In genomic region chr4:59189546-59190237, GRCm38 (mm10) we compare ENCODE assay signal across 8 mouse cellular contexts. TPM values are rescaled to one million over a fixed set of nuclear protein-coding genes. Genes with fewer than 3 reads are reported as not detected.
A peak's percentile ranks its signal among the peaks of the same experiment; 100 is the strongest.
DNase-seq lines count a peak whose midpoint lies in the region; ATAC-seq and TF ChIP-seq lines count a peak whose summit lies in the region.

No protein-coding gene starts in this region.

- intact Hi-C loops in left cerebral cortex, postnatal 14 days (cut with DNase I): loop anchor here (2.0 to 10.0 kb wide), 3 partner anchors 93 to 355 kb away; partner anchors contain the start of genes Ptbp3 and Ptgr1

- H3K27me3 ChIP-seq in MEL (ENCODE audit: control insufficient read depth in 1 of 2, insufficient read depth in 2 of 2, low read length in 2 of 2): no peaks in the 10 kb centered on the region
- H3K27me3 ChIP-seq in hindbrain, embryonic 13.5 days: no peaks in the 10 kb centered on the region
- no peaks in the 10 kb centered on the region for H3K27me3 ChIP-seq in midbrain, embryonic 11.5 days (ENCODE audit: control insufficient read depth, insufficient read depth, low read length)
- H3K27me3 ChIP-seq in stomach, postnatal 0 days (ENCODE audit: control insufficient read depth, insufficient read depth, low read length): no peaks in the 10 kb centered on the region

- TF ChIP-seq POLR2A in MEL (IDR thresholded peaks at IDR 0.05; ENCODE audit: control insufficient read depth in 1 of 2, insufficient read depth in 1 of 2, low read depth in 1 of 2, low read length in 2 of 2, poor library complexity in 1 of 2): 0 out of 4 replicates have a peak, but pooled peaks of 1 of the 2 experiments have one; percentile 34
- 0 out of 2 replicates have a peak, but pooled peaks have one; percentile 12 for TF ChIP-seq POLR2A in embryonic fibroblast, embryonic 13.5 days (IDR thresholded peaks at IDR 0.05; ENCODE audit: low read depth, low read length)

- peaks cover 44% of the 10 kb centered on the region for H3K79me2 ChIP-seq in MEL (ENCODE audit: control insufficient read depth, insufficient read depth, low read length, poor library complexity)

- H3K4me2 ChIP-seq in hindbrain, embryonic 13.5 days: peak overlapping the region; percentile 68
- peak overlapping the region; percentile 68 for H3K4me2 ChIP-seq in midbrain, embryonic 11.5 days
- H3K4me2 ChIP-seq in stomach, postnatal 0 days (replicated peaks; ENCODE audit: low read depth): peak overlapping the region; percentile 64

- H3K9me3 ChIP-seq in MEL (replicated peaks; ENCODE audit: insufficient read depth, low read length): no peaks in the 10 kb centered on the region
- H3K9me3 ChIP-seq in hindbrain, embryonic 13.5 days: no peaks in the 10 kb centered on the region
- no peaks in the 10 kb centered on the region for H3K9me3 ChIP-seq in midbrain, embryonic 11.5 days (ENCODE audit: control insufficient read depth, low read length)
- no peaks in the 10 kb centered on the region for H3K9me3 ChIP-seq in stomach, postnatal 0 days (ENCODE audit: control insufficient read depth, low read length)

- DNase-seq in adrenal gland, postnatal 25 days: peak; percentile 12
- DNase-seq in adrenal gland, postnatal 10 days: no peak
- DNase-seq in MEL (ENCODE audit: low read depth, low spot score): peak; percentile 57
- peak; percentile 35 to 37 for DNase-seq in left cerebral cortex, postnatal 14 days (ENCODE audit: low spot score in 2 of 2)
- peak; percentile 95 for DNase-seq in midbrain, embryonic 11.5 days (ENCODE audit: low spot score, missing footprints)
- DNase-seq in stomach, postnatal 0 days (ENCODE audit: low spot score): peak; percentile 46

- TF ChIP-seq CTCF in MEL (IDR thresholded peaks at IDR 0.05 in 2 of 3, conservative IDR thresholded peaks at IDR 0.05 in 1 of 3; ENCODE audit: control insufficient read depth in 1 of 3, insufficient read depth in 1 of 3, low read depth in 2 of 3, low read length in 3 of 3, poor library complexity in 1 of 3, severe bottlenecking in 1 of 3): no peak
- no peak for TF ChIP-seq CTCF in embryonic fibroblast, embryonic 13.5 days (IDR thresholded peaks at IDR 0.05; ENCODE audit: borderline replicate concordance, insufficient read depth, low read length)
- 0 out of 2 replicates have a peak, but pooled peaks have one; percentile 20 for TF ChIP-seq CTCF in stomach, postnatal 0 days (IDR thresholded peaks at IDR 0.05; ENCODE audit: low read depth)

- peak overlapping the region; percentile 90 for H3K27ac ChIP-seq in MEL (ENCODE audit: control insufficient read depth, low read depth, low read length)
- peak overlapping the region; percentile 89 for H3K27ac ChIP-seq in embryonic fibroblast, embryonic 13.5 days (ENCODE audit: insufficient read depth, low read length)
- H3K27ac ChIP-seq in hindbrain, embryonic 13.5 days: peak overlapping the region; percentile 98
- H3K27ac ChIP-seq in midbrain, embryonic 11.5 days (ENCODE audit: low read depth, low read length): peak overlapping the region; percentile 82
- peak overlapping the region; percentile 98 for H3K27ac ChIP-seq in stomach, postnatal 0 days (replicated peaks)

- peaks cover 22 to 26% of the 10 kb centered on the region in 2 experiments for H3K4me1 ChIP-seq in MEL (ENCODE audit: control insufficient read depth in 1 of 2, insufficient read depth in 2 of 2, low read length in 2 of 2)
- peaks cover 3% of the 10 kb centered on the region; the same call in 1 of the 2 replicates for H3K4me1 ChIP-seq in embryonic fibroblast, embryonic 13.5 days (ENCODE audit: control insufficient read depth, insufficient read depth, low read length)
- peaks cover 16% of the 10 kb centered on the region for H3K4me1 ChIP-seq in hindbrain, embryonic 13.5 days (replicated peaks)
- no peaks in the 10 kb centered on the region; the same call in 1 of the 2 replicates for H3K4me1 ChIP-seq in midbrain, embryonic 11.5 days (ENCODE audit: control insufficient read depth, insufficient read depth, low read length)
- H3K4me1 ChIP-seq in stomach, postnatal 0 days (replicated peaks; ENCODE audit: control insufficient read depth, insufficient read depth): no peaks in the 10 kb centered on the region

- no peak for TF ChIP-seq RAD21 in MEL (IDR thresholded peaks at IDR 0.05; ENCODE audit: low read depth, low read length)

- peak overlapping the region; percentile 98 for H3K9ac ChIP-seq in MEL (ENCODE audit: control insufficient read depth, low read depth, low read length, poor library complexity, severe bottlenecking)
- H3K9ac ChIP-seq in hindbrain, embryonic 13.5 days: peak overlapping the region; percentile 95
- peak overlapping the region; percentile 95 for H3K9ac ChIP-seq in midbrain, embryonic 11.5 days (ENCODE audit: low read length)
- H3K9ac ChIP-seq in stomach, postnatal 0 days (ENCODE audit: low read length): peak overlapping the region; percentile 97

- ATAC-seq in hindbrain, embryonic 13.5 days (ENCODE audit: low FRiP score): peak; percentile 83
- ATAC-seq in midbrain, embryonic 11.5 days (ENCODE audit: low FRiP score): peak; percentile 39
- ATAC-seq in stomach, postnatal 0 days (ENCODE audit: low FRiP score, low TSS enrichment): peak; percentile 17; the same call in 1 of the 2 replicates

- WGBS in hindbrain, embryonic 13.5 days: under 1% methylated on average over 35 of the region's 54 CpGs
- WGBS in midbrain, embryonic 11.5 days: under 1% methylated on average over 53 of the region's 54 CpGs
- under 1% methylated on average over 42 of the region's 54 CpGs for WGBS in stomach, postnatal 0 days

- TF ChIP-seq EP300 in MEL (IDR thresholded peaks at IDR 0.05; ENCODE audit: low read depth in 1 of 2, low read length in 2 of 2): no peak
- no peak for TF ChIP-seq EP300 in stomach, postnatal 0 days (optimal IDR thresholded peaks at IDR 0.05)

- H3K36me3 ChIP-seq in MEL (ENCODE audit: control insufficient read depth in 1 of 2, insufficient read depth in 2 of 2, low read length in 2 of 2): peaks cover 0 to 48% of the 10 kb centered on the region in 2 experiments; a peak in 3 of 4 replicates
- no peaks in the 10 kb centered on the region for H3K36me3 ChIP-seq in hindbrain, embryonic 13.5 days
- no peaks in the 10 kb centered on the region for H3K36me3 ChIP-seq in midbrain, embryonic 11.5 days (ENCODE audit: control insufficient read depth, insufficient read depth, low read length)
- H3K36me3 ChIP-seq in stomach, postnatal 0 days (ENCODE audit: control insufficient read depth, insufficient read depth, low read length): no peaks in the 10 kb centered on the region

- H3K4me3 ChIP-seq in MEL (ENCODE audit: control insufficient read depth in 1 of 2, insufficient read depth in 1 of 2, low read depth in 2 of 2, low read length in 2 of 2): peak overlapping the region; percentile 96 to 100
- peak overlapping the region; percentile 94 for H3K4me3 ChIP-seq in embryonic fibroblast, embryonic 13.5 days (ENCODE audit: insufficient read depth, low read length)
- peak overlapping the region; percentile 88 for H3K4me3 ChIP-seq in hindbrain, embryonic 13.5 days
- H3K4me3 ChIP-seq in midbrain, embryonic 11.5 days (ENCODE audit: low read depth, low read length): peak overlapping the region; percentile 89
- H3K4me3 ChIP-seq in stomach, postnatal 0 days (ENCODE audit: low read depth, low read length): peak overlapping the region; percentile 94

TF ChIP-seq in MEL, 35 proteins besides CTCF, POLR2A, EP300 and RAD21 (continues in another document):
- TF ChIP-seq TAL1 (IDR thresholded peaks at IDR 0.05; ENCODE audit: low read length) (no peak), TCF12 (IDR thresholded peaks at IDR 0.05; ENCODE audit: low read depth, low read length) (0 out of 2 replicates have a peak, but pooled peaks have one; percentile 3), SMC3 (IDR thresholded peaks at IDR 0.05; ENCODE audit: low read depth, low read length) (no peak), POLR2AphosphoS2 (IDR thresholded peaks at IDR 0.05; ENCODE audit: low read length) (no peak), MYC (IDR thresholded peaks at IDR 0.05; ENCODE audit: low read depth, low read length) (0 out of 2 replicates have a peak, but pooled peaks have one; percentile 8), ZKSCAN1 (IDR thresholded peaks at IDR 0.05; ENCODE audit: low read depth, low read length) (no peak), BHLHE40 (IDR thresholded peaks at IDR 0.05; ENCODE audit: borderline replicate concordance, low read depth, low read length) (0 out of 2 replicates have a peak, but pooled peaks have one; percentile 20), MXI1 (IDR thresholded peaks at IDR 0.05; ENCODE audit: low read depth, low read length) (peak; percentile 65), MEF2A (IDR thresholded peaks at IDR 0.05; ENCODE audit: extremely low read depth, insufficient replicate concordance, low read depth, low read length, poor library complexity, severe bottlenecking) (no peak), CHD2 (IDR thresholded peaks at IDR 0.05; ENCODE audit: low read length) (no peak), NRF1 (IDR thresholded peaks at IDR 0.05; ENCODE audit: insufficient read depth, low read depth, low read length, poor library complexity, severe bottlenecking) (no peak)

RNA-seq across cellular contexts. Expression of gene Ugcg, which starts 0.6 kb away (rescaled TPM):
- 40.6 and 42.7 TPM in 2 replicates for total RNA-seq in adrenal gland, postnatal 25 days (2021)
- total RNA-seq in adrenal gland, postnatal 10 days (2021): 10 to 100 TPM; 36.0 to 45.7 TPM
- total RNA-seq in MEL (2012; rRNA removed): 39.1 and 45.4 TPM in 2 replicates
- 10 to 100 TPM in 1 of 2 experiments, not detected in 1; 30.8 TPM for polyA plus RNA-seq in MEL (2012; ENCODE audit: insufficient read depth in 1 of 2, insufficient read length in 2 of 2, low read depth in 1 of 2, low replicate concordance in 2 of 2, missing spikeins in 1 of 2)
- 87.0 and 107 TPM in 2 replicates for polyA plus RNA-seq in embryonic fibroblast, embryonic 13.5 days (2011; ENCODE audit: insufficient read length, low read depth, missing spikeins)
- 17.3 and 19.2 TPM in 2 replicates for polyA plus RNA-seq in hindbrain, embryonic 13.5 days (2015; fragmentation: Nextera tagmentation; extraction: Ambion mirVana)
- total RNA-seq in left cerebral cortex, postnatal 14 days (2021): 10 to 100 TPM; 92.8 to 93.8 TPM
- 12.8 and 12.9 TPM in 2 replicates for polyA plus RNA-seq in midbrain, embryonic 11.5 days (2014; fragmentation: Nextera tagmentation; extraction: Ambion mirVana)
- 18.9 and 19.0 TPM in 2 replicates for polyA plus RNA-seq in stomach, postnatal 0 days (2015; fragmentation: Nextera tagmentation; extraction: Ambion mirVana)

RNA-seq across cellular contexts. Expression of gene AI481877, which starts 50.9 kb away (rescaled TPM):
- total RNA-seq in adrenal gland, postnatal 25 days (2021): 0.15 TPM in 1 of 2 replicates, not detected in the other
- total RNA-seq in adrenal gland, postnatal 10 days (2021): under 1 TPM in 1 of 2 experiments, not detected in 1; 0.15 TPM
- total RNA-seq in MEL (2012; rRNA removed): not detected in 2 replicates
- polyA plus RNA-seq in MEL (2012; ENCODE audit: insufficient read depth in 1 of 2, insufficient read length in 2 of 2, low read depth in 1 of 2, low replicate concordance in 2 of 2, missing spikeins in 1 of 2): under 1 TPM in 1 of 2 experiments, not detected in 1; 0.01 TPM
- polyA plus RNA-seq in embryonic fibroblast, embryonic 13.5 days (2011; ENCODE audit: insufficient read length, low read depth, missing spikeins): not detected in 2 replicates
- polyA plus RNA-seq in hindbrain, embryonic 13.5 days (2015; fragmentation: Nextera tagmentation; extraction: Ambion mirVana): not detected in 2 replicates
- total RNA-seq in left cerebral cortex, postnatal 14 days (2021): not detected
- polyA plus RNA-seq in midbrain, embryonic 11.5 days (2014; fragmentation: Nextera tagmentation; extraction: Ambion mirVana): not detected in 2 replicates
- 1.2 and 1.4 TPM in 2 replicates for polyA plus RNA-seq in stomach, postnatal 0 days (2015; fragmentation: Nextera tagmentation; extraction: Ambion mirVana)

Comparison
In these comparisons a context has a peak if more than half of its experiments do, and no peak if none do; other contexts are left out.
1. ATAC-seq: peak in every context shown above with its lines; median percentile 83 in hindbrain, embryonic 13.5 days; 39 in midbrain, embryonic 11.5 days; 17 in stomach, postnatal 0 days.